Mouse (Mus musculus) erythroblast, adult 5-6 weeks (primary cell): ENCODE data around the gene Ica1. TPM values are rescaled to one million over a fixed set of nuclear protein-coding genes. Genes with fewer than 3 reads are reported as not detected.
A peak's percentile ranks its signal among the peaks of the same experiment; 100 is the strongest.

Source experiments
- ATAC-seq: replicated peaks from 2 replicates; pipeline ENCODE4 v1.8.0; 2016; ENCODE audit warnings: moderate number of reproducible peaks, mild to moderate bottlenecking, moderate TSS enrichment, inconsistent platforms; ENCODE audit not compliant: poor library complexity, low FRiP score, severe bottlenecking
- total RNA-seq, 2 experiments: library from RNA; stranded (forward) in 1 of 2; stranded (reverse) in 1 of 2; fragments of 150-400 nt in 1 of 2; fragments of 200-764, 138-1000 nt in 1 of 2; gene quantifications; 2 replicates each; pipeline versions ENCODE4 v1.2.3 to v1.2.4; 2015 to 2017; ENCODE audit warnings: low replicate concordance in 2 of 2

Gene Ica1
- total RNA-seq (2015; ENCODE audit: low replicate concordance) (6.7 and 6.9 TPM in 2 replicates), total RNA-seq (2017; ENCODE audit: low replicate concordance) (7.1 and 8.8 TPM in 2 replicates)

DNA sequence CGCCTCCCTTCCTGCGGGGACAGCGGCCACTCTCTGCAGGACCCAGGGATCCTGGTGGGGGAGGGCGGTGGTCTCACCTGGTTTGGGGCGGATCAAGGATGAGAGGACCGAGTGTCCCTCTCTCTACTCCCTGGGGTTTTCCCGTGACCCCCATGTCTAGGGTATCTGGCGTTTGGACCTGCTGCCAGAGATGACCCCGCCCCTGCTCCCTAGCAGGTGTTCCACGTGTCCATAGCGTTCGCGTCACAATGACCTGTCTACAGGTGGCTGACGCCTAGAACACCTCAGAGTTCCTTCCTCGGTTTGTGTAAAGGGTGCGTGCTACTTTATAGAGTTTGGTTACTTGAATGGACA is at the start of gene Ica1:
TSS of gene Ica1 (minus strand) at position 193 of the 354 bp plus-strand sequence.
- ATAC-seq = no peak

DNA sequence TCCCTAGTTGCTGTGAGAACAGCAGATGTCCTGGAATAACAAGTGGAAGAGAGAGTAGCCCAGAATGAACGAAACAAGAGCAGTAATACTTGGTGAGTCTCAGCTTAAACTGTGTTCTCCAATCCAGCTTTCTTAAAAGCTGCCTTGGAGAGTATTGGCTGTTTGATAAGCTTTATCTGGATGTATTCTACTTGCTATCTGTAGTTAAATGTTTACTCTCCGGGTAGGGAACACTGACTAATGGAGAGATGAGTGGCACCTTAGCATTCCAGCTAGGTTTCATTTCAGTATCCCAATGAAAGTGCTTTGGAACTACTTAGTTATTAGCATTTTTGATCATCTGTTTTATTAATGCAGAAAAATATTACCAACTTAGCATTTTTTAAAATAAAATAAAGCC is 41.6 kb upstream of the Ica1 start:
- no peak for ATAC-seq

DNA sequence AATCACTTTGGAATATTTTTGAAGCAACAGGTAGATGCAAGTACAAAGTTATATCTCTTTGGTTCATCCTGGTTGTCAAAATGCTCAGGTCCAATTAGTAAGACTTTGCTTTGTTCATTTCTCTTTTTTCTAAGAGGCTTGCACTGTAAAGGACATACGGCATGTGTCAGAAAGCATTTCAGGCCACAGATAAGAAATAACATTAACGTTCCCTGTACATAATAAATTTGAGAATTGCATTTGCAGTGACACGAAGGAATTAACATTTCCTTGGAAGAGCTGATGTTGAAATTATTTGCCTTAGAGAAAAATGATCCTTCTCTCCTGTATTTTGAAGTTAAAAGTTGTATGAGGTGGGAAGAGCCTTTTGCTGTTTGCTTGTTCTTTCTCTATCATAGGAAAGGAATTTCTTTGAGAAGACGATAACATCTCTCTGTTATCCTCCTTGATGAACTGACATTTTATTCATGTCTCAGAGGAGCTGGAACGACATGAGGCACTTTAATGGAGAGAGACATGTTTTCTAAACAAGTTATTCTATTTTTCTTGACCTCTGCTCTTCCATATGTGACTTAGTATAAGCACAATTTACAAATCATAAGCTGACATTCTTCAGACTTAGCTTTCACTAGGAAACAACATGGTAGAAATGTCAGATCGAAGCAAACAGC is 36.2 kb upstream of the Ica1 start:
- ATAC-seq = no peak

DNA sequence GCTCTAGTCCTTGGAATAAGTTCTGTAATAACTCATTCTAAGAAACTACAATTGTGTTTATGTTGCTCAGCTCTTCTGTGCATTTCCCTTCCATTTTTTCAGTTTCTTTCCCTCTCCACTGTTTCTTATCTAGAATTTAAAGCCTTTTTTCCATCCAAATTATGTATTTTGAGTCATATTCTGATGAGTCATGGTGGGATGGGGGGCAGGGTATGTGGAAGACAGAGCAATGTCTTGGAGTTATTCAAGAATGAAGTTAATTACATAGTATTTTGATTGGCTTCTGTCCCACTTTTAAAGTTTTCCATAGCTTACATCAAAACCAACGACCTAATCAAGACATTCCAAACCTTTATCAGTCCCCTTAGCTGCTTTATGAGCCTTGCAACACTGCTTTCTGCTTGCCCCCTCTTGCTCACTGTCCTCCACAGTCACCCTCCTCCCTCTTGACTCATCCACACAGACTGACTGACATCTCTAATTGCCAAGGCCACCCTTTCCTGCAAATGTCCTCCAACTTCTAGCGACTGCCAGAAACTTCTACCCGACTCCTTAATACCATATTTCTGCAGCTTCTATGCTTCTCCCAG is 24.4 kb upstream of the Ica1 start:
- no peak for ATAC-seq

DNA sequence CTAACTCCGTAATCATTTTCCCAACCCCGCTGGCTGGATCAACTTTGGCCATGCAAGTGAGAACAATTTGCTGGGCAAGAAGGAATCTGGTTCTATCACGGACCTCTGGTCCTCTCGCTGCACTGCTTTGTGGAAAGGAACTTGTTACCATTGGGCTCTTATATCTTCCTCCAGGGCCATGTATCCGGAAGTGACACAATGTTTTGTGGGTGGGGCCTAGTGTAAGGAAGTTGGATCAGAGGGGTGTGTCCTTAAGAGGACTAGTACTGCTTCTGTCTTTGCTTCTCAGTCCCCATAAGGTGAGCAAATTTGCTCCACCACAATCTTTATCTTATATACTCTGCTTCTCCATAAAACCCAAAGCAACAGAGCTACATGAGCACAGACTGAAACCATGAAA is 14.1 kb upstream of the Ica1 start:
- no peak for ATAC-seq

DNA sequence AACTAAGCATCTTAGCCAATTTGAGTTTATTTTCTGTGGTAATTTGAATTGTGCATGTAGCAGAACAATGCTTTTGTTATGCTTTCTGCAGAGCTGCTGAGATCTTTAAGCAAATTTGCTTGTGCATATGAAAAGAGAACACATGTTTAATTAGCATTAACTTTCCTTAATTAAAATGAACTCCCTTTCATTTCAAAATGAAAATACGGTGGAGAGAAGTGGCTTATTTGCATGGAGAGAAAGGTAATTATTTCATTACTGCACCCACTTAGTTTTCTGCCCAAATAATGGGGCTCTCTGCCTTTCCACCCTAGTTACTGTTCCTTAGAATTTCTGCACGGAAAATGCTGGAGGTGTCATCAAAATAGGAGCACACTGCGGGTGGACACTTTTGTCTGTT is 13.5 kb upstream of the Ica1 start:
- ATAC-seq = no peak

DNA sequence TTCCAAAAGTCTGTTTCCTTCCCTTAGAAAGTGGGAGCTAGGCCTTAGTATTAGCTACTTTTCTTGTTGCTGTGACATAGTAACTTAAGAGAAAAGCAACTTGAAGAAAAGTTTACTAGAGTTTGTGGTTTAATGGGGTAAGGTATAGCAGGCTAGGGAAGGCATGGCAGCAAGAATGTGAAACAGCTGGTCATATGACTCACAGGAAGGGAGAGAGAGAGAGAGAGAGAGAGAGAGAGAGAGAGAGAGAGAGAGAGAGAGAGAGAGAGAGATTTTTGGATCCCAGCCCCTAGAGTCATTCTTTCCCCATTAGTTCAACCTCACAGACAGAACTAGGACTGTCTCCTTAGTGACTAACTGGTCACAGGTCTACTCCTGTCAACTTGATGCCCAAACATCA is 2.3 kb upstream of the Ica1 start:
- ATAC-seq = no peak

DNA sequence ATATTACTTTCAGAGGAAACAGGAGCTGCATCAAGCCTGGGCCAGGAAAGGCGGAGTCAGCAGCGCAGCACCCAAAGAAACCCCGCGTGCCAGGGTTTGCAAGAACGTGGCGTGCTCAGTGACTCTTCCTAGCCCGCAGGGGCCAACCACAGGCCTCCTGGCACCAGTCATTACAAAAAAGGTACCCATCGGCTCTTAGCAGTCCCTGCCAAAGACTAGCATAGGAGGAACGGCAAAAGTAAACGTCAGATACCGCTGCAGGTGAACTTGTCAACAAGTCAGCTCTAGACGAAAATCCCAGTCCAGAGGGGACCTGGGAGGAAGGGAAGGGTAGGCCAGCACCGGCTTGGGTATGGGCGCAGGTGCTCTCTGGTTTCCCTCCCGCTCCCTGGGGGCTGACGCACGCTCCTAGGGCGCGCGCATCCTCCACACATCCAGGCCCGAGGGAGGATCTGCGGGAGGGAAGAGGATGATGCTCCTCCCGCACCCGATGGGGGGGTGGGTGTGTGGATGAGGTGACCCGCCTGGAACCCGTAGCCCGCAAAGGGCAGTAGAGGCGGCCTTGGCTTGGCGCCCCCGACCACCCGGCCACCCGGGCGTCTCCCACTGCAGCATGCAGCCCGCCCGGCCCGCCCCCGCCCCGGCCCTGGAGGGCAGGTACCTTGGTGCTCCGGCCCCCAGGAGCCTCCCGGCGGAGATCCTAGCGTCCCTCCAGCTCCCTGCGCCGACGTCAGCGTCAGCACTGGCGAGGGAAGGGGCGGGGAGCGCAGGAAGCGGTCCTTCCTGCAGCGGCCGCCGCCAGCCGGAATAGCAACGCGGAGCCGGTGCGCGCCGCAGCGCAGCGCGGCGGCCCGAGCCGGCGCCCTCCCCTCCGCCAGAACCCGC is 635 bp downstream of the Ica1 start:
- no peak for ATAC-seq

DNA sequence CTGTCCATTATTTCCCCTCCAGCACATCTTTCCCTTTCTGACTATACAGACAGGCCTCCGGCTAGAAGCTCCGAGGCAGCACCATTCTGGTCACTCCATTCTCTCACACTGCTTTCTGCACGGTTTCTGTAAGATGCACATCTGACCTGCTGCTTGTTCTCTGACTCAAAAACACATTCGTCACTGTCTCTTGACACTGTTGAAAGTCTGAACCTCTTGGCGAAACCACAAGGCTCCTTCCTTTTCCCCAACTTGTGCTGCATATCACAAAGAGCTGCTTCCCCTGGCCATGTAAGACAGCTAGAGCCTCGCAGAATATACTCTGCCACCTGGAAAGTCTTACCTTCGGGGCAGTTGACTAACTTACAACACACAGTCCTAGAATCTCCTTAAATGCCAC is 6.7 kb downstream of the Ica1 start:
- ATAC-seq = no peak

DNA sequence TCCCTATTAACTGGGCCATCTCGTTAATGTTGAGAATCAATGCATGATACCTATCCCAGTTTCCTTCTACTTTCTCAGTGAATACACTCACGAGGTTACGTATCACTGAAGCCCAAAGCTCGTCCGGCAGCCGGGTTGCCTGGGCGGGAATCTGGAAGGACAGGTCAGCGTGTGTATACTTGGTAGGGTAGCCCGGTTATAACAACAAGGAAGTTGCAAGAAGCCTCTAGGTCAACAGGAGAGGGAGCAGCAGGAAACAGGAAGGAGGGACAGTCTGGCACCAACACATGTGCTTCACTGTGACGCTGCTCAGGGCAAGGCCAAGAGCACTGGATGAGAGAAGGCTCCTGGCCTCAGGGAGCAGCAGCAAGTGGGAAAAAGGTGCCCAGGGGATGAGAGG is 7.9 kb downstream of the Ica1 start:
- ATAC-seq = no peak

DNA sequence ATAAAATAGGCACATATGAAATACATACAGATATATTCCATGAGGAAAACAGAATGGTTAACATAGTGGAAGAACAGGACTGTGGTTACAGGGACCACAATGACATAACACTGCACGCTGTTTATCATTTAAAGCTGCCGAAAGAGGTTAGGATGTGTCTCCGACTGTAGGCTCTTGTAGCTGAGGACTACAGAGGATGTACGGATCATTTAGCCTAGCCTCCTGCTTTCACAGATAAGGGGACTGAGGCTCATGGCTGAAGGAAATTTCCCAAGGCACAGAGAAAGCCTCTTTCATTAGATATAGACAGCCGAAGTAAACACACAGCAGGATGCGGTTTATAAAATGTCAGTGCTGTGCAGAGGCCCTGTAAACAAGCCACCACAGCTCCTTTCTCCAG is 8.5 kb downstream of the Ica1 start:
- ATAC-seq = no peak

DNA sequence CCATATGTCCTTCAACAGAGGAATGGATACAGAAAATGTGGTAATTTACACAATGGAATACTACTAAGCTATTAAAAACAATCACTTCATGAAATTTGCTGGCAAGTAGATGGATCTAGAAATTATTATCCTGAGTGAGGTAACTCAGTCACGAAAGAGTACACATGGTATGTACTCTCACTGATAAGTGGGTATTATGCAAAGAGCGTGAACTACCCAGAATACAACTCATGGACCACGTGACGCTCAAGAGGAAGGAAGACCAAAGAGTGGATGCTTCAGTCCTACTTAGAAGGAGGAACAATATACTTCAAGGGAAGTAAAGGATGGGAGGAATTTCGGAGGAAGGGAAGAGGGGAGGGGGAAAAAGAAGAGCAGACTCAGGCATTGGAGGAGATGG is 11.6 kb downstream of the Ica1 start:
- ATAC-seq = no peak

DNA sequence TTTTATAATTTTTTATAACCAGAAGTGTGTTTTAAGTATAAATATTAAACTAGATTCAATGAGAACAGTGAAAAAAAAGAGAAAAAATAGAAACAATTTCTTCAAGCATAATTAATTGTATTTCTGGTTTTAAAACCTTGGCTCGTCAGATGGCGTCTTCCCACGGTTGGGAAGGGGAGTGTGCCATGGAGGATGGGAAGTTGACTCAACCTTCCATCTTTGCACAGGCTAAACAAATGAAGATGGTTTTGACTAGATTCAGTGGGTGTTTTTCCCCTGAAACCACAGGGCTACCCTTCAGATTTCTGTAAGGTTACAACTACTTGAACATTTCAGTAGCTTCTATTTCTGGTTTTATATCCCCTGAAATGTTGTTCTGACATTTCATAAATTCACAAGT is 12.5 kb downstream of the Ica1 start:
- ATAC-seq = no peak

DNA sequence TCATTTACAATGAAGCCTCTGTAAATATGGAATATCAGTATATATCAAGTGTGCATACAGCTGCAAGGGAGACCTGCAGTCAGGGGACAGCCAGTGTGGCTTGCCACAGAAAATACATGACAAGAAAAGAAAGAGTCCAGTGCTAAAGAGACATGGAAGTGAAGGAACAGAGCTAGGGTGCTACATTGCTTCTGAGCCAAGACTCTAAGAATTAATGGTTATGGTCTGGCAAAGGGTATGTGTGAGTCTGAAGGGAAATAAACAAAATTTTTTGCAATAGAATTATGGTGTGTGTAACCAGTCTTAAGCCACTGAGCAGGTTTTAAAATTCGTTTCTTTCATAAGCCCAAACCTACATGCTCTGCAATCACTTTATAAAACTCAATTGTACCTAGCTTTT is 13.2 kb downstream of the Ica1 start:
- no peak for ATAC-seq

DNA sequence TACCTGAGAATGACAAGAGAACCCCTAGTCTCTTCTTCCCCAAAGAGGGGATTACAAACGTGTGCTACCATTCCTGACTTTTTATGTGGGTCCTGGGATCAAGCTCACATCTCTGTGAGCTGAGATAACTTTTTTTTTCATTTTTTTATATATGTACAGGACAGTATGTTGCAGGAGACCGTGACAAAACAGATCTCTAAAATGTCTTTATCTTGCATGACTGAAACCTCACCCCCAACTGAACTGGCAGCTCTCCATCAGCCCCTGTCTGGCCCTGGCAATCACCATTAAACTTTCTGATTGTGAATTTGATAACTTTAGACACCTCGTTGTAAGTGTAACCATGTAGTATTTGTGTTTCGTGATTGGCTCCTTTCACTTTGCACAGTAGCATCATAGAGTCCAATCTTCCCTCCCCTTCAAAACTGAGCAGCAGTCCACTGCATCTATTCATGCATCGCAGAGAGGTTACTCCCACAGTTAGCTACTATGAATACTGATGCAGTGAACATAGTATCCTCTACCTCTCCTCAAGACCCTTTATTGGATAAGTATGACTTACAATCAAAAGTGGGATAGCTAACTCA is 17.5 kb downstream of the Ica1 start:
- ATAC-seq = no peak

DNA sequence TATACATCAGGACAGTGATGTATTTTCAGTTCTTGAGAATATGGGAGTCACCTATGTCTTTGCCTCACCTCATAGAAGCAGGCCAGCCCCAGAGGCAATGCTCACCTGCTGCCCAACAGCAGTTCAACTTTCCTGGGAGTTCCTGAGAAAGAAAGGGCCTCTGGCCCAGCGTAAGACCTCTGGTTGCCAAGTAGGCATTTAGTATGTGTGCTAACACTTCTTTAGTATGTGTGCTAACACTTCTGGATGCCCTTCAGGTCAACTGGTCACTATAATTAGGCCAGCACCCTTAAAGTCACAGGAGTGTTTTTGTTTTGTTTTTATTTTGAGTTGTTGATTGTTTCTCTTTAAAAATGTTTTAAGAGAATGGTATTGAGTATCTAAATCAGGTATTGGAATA is 18.4 kb downstream of the Ica1 start:
- no peak for ATAC-seq

DNA sequence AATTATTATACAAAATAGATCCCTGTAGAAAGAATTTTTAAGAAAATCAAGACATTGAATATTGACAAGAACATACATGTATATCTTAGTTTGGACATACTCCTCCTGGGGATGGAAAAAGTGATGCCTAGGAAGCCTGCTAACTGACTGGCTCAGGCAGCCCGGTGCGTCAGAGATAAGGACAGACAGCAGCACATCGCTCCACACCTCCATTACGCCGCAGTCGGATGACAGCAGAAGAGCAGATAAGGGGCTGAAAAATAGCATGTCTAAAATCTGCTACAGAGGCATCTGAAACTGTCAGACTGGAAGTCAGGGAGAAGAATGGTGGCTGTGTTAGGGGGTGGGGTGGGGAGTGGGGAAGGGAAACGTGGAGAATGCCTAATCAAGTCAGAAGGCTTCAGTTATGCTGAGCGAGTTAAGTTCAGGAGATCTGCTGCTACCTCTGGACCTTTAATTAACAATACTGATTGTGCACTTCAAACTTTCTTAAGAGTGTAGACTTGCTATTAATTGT is 22.5 kb downstream of the Ica1 start:
- ATAC-seq = peak; percentile 99

DNA sequence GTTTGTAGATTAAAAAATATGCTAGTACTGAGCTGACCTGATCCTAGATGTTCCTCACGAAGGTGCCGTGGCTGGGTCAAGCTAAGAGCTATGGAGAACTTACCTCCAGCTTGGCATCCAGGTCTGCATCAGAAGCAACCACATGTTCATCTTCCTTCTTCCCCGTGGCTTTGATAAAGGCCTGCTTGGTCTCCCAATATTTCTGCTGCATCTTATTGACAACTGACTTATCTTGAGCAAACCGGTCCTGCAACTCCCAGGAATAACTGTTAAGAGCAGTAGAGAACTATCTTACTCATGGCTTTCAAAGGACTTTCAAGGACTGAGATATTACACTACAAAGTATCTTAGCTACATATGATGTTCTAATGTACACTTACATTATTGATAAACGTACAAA is 23.8 kb downstream of the Ica1 start:
- ATAC-seq = no peak

DNA sequence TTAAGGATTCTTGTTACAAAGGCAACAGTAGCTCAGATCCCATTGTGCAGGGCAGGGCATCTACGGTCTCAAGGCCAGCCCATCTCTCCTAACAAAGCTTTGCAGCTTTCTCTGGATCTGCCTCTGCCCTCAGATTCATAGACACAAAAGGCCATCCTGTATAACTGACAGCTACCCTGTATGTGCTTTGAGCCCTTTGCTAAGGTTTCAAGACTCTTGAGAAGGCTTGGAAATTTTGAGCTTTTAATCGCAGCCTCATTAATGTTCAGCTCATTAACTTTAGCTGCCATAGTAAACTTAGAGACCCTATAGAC is 24.6 kb downstream of the Ica1 start:
- no peak for ATAC-seq

DNA sequence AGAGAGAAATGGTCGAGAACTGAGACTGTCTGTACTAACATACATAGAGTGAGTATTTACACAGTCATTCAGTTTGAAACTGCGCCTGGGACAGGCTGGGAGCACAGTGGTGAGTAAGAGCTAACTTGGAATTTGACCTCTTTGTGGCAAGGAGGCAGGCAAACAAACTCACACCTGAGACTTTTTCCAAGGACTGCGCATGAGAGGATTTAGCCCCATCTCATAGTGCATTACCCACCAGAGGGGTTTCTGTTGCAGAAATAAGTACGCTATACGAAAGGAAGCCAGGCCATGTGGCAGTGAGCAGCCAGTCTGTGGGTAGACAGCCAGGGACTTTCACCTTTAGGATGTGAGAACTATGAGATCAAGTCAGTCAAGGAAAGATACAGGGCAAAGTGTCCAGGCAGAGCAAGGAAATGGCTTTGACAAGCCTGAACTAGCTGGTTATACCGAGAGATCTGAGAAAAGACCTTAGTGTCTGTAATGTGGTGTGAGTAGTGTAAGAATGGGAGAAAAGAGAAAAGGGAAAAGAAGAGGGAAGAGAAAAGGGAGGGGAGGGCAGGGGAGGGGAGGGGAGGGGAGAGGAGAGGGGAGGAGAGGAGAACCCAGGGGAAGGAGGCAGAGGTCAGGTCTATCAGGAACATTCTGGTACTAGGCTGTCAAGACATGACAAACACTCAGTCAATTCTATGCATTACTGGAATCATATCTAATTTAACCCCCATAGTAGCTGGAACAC is 25.1 kb downstream of the Ica1 start:
- no peak for ATAC-seq
